Mouse (Mus musculus) brain, embryonic 14.5 days (tissue): ENCODE measurements at regions not wholly inside any gene's neighbourhood (a gene's known extent, or its start where the extent isn't known, plus 50 kb on each side); places are given as distances from the start of the nearest gene placed in this dataset.

Experiments
- CTCF ChIP-seq: fragments of 200-500 bp; IDR thresholded peaks from 2 replicates; pipeline ENCODE4 v1.5.1; 2012; ENCODE audit warnings: inconsistent platforms, mild to moderate bottlenecking, moderate library complexity, borderline replicate concordance; ENCODE audit not compliant: insufficient read depth, insufficient read length; ENCODE audit errors: extremely low read depth
- POLR2A ChIP-seq: fragments of 200-500 bp; IDR thresholded peaks from 2 replicates; pipeline ENCODE4 v1.6.1; 2012; ENCODE audit warnings: mild to moderate bottlenecking, inconsistent platforms, borderline replicate concordance; ENCODE audit not compliant: poor library complexity, insufficient read depth, insufficient read length, severe bottlenecking; ENCODE audit errors: extremely low read depth

DNA sequence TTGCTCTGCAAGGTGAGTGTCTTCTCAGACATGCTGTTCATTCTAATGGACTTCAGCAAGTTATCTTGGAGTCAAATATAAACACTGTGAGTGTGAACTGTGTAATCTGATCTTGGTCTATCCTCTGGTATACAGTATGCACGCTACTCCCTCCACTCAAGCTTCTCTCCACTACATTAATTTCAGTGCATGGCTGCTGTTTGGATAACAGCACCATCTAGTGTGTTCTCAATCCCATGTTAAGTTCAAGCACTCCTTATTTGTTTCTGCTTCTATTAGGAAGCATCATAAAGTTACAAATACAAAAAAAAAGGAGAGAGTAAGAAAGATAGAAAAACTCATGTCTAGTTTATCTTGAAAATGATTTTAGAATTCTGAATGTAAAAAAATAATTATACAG is 197.5 kb upstream of the Asb5 start:
- TF ChIP-seq CTCF (no peak), POLR2A (no peak)
